Mouse (Mus musculus): Measurements from ENCODE around the gene Serpinf2.

DNA sequence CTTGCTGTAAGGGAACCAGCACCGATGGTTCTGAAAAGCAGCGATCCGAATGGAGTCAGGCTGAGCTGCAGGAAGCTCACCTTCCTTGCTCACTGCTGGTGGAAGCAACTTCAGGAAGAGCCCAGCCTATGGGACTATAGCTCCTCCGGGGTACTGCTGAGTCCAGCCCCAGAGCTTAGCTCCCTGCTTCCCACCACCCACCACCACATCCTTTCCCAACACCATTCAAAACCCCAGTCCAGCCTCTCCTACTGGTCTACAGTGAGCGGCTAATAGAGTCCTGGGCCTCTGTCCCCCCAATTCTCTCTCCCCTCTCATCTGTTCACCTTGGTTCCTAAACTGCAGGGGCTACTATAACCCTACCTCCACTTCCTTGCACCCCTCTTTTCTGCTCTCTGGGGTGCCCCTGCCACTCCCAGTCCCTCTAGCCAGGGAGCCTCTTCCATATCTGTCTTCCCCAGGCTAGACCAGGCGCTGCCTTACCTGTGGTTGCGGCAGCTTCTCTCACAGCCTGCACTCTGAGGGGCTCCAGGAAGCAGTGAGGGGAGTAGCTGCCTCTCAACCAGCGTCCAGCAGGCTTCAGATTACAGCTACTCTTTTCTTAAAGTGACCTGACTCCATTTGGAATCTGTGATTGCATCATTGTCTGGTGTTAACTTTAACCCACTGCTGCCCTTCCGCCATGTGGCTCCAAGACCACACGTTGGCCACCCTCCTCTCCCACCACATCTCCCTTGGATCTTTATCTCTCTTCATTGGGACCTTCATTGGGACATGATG is 17.2 kb downstream of the Serpinf2 start, which contains the start of gene Serpinf1:
- TF ChIP-seq TAL1 (IDR thresholded peaks at IDR 0.05; ENCODE audit: low read length) (no peak), GATA1 (IDR thresholded peaks at IDR 0.05; ENCODE audit: low read length) (no peak)

Measured in erythroblast, embryonic 14.5 days (primary cell).